Mouse (Mus musculus) kidney, embryonic 15.5 days (tissue): Measurements from ENCODE around the gene Nmnat2. TPM values are rescaled to one million over a fixed set of nuclear protein-coding genes. Genes with fewer than 3 reads are reported as not detected.

Experiments used
- ATAC-seq: fragments of 200-750 bp; cut with Nextera tagmentation; replicated peaks from 2 replicates; pipeline ENCODE4 v1.8.0; 2017; ENCODE audit warnings: moderate TSS enrichment; ENCODE audit not compliant: low FRiP score
- H3K27ac ChIP-seq: fragments of 300-500 bp; sonication (generic); 2 replicates; pipeline ENCODE4 v1.5.1; 2015; ENCODE audit warnings: mild to moderate bottlenecking, inconsistent platforms
- H3K27me3 ChIP-seq: fragments of 300-500 bp; sonication (generic); 2 replicates; pipeline ENCODE4 v1.6.1; 2015; ENCODE audit warnings: inconsistent platforms
- H3K36me3 ChIP-seq: fragments of 300-500 bp; sonication (generic); 2 replicates; pipeline ENCODE4 v1.6.1; 2015; ENCODE audit warnings: inconsistent platforms
- H3K4me1 ChIP-seq: fragments of 300-500 bp; sonication (generic); 2 replicates; pipeline ENCODE4 v1.6.1; 2015; ENCODE audit warnings: inconsistent platforms
- H3K4me2 ChIP-seq: fragments of 300-500 bp; sonication (generic); 2 replicates; pipeline ENCODE4 v1.6.1; 2015; ENCODE audit warnings: moderate library complexity, mild to moderate bottlenecking, inconsistent platforms
- H3K4me3 ChIP-seq: fragments of 300-500 bp; sonication (generic); replicated peaks from 2 replicates; pipeline ENCODE4 v1.5.1; 2015; ENCODE audit warnings: mild to moderate bottlenecking, inconsistent platforms
- H3K9ac ChIP-seq: fragments of 300-500 bp; sonication (generic); 2 replicates; pipeline ENCODE4 v1.6.1; 2015; ENCODE audit warnings: mild to moderate bottlenecking, inconsistent platforms
- H3K9me3 ChIP-seq: fragments of 300-500 bp; sonication (generic); replicated peaks from 2 replicates; pipeline ENCODE4 v1.6.1; 2016; ENCODE audit warnings: inconsistent platforms
- WGBS: fragments of 180-500 bp; shearing (Covaris S2); methylation state at CpG from one replicate; pipeline ENCODE4 v1.1.7; 2015; ENCODE audit warnings: mixed read lengths; 5-methylcytosine and 5-hydroxymethylcytosine counted together
- polyA plus RNA-seq: library from polyadenylated mRNA; unstranded; fragments of >200 nt; fragmentation: Nextera tagmentation; extraction: Ambion mirVana; gene quantifications from 2 replicates; pipeline ENCODE4 v1.2.1, GENCODE M21; 2015

Nmnat2 gene
- polyA plus RNA-seq, 1 experiment from 2014 or later, result 1.9 TPM

GRCm38 (mm10) chr1:152955564-152956211, 895 bp downstream of the Nmnat2 start:
- no peak for ATAC-seq
- H3K9me3 ChIP-seq, result no peaks in the 10 kb centered on the region
- peaks cover 17% of the 10 kb centered on the region for H3K4me1 ChIP-seq
- no peaks in the 10 kb centered on the region for H3K36me3 ChIP-seq
- no peak overlapping the region for H3K9ac ChIP-seq
- peak overlapping the region; percentile 41 for H3K4me3 ChIP-seq
- H3K4me2 ChIP-seq, result peak overlapping the region; percentile 66
- under 1% methylated on average over 40 of the region's 40 CpGs for WGBS
- no peak overlapping the region for H3K27ac ChIP-seq
- peaks cover 49% of the 10 kb centered on the region for H3K27me3 ChIP-seq

DNA sequence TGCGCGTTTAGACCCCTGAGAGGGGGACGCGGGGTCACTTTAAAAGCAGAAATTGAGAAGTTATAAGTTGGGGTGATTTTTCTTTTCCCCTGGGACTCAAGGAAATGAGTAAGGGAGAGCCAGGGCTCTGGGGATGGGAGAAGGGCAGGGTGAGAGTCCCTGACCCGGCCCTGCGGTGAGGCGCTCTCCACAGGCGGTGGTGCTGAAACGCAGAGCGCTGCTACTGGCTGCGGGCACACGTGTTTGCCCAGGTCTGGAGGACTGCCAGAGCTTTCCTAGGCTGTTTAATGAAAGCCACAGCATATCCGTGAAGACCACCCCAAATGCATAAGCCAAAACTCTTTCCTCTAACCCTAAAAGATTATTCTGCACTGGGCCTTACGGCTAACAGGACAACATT, 1.4 kb downstream of the Nmnat2 start:
- Histone ChIP-seq H3K9me3 (no peaks in the 10 kb centered on the region), H3K36me3 (no peaks in the 10 kb centered on the region), H3K27me3 (peaks cover 49% of the 10 kb centered on the region), H3K27ac (no peak overlapping the region), H3K4me3 (peak overlapping the region; percentile 41), H3K9ac (no peak overlapping the region), H3K4me2 (peak overlapping the region; percentile 66), H3K4me1 (peaks cover 17% of the 10 kb centered on the region)
- peak; percentile 67; the same call in 1 of the 2 replicates for ATAC-seq
- WGBS, result 5% methylated on average over 14 of the region's 14 CpGs

DNA sequence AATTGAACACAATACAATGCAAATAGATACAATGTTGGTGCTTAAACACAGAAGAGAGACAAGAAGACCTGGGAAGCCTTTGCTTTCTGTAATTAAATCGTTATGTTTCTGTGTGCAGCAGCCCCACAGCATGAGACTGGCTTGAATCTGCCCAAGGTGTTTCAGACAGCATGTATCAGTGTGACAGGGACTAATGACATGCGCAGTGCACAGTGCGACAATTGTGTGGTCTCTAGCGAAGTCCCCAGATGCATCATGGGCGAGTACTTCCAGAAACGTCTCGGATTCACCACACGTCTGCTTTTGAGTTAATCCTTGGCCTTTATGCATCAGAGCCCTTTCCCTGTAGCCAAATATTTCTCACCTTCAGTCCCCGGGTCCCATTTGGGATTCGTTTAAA, 9.6 kb downstream of the Nmnat2 start:
- WGBS, result 87% methylated on average over 10 of the region's 10 CpGs

DNA sequence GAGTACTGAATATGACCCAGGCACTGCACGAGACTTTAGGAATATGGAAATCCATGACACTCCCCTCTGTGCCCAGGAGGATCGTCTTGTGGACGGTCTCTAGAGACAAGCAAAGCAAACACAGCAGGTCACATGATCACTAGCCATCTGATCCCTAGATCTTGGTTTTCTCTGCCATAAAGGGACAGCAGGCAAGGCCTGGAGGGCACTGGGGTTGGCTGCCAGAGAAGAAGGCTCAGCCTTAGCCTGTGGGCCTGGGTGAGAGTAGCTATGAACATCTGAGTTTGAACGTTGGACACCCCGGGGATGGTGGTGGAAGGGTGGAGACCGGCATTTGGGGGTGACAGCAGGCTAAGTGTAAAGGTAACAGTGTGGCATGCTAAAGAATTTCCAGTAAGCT, 11.4 kb downstream of the Nmnat2 start:
- Histone ChIP-seq H3K36me3 (no peaks in the 10 kb centered on the region), H3K4me2 (no peak overlapping the region), H3K9me3 (0 out of 2 replicates have a peak, but pooled peaks cover 2% of the 10 kb centered on the region), H3K9ac (no peak overlapping the region), H3K27me3 (no peaks in the 10 kb centered on the region), H3K4me3 (no peak overlapping the region), H3K27ac (no peak overlapping the region), H3K4me1 (no peaks in the 10 kb centered on the region)
- 65% methylated on average over 6 of the region's 6 CpGs for WGBS
- no peak for ATAC-seq

More for the DNA sequence above, 9.6 kb downstream of the Nmnat2 start:
- no peaks in the 10 kb centered on the region for H3K27me3 ChIP-seq
- no peak for ATAC-seq
- no peak overlapping the region for H3K27ac ChIP-seq
- no peak overlapping the region for H3K4me2 ChIP-seq
- no peaks in the 10 kb centered on the region for H3K36me3 ChIP-seq
- H3K9me3 ChIP-seq, result no peaks in the 10 kb centered on the region
- H3K9ac ChIP-seq, result no peak overlapping the region
- H3K4me3 ChIP-seq, result no peak overlapping the region
- H3K4me1 ChIP-seq, result no peaks in the 10 kb centered on the region

- no peak overlapping the region for H3K4me3 ChIP-seq
- 0 out of 2 replicates have a peak, but pooled peaks cover 2% of the 10 kb centered on the region for H3K9me3 ChIP-seq
- H3K27me3 ChIP-seq, result no peaks in the 10 kb centered on the region
- no peaks in the 10 kb centered on the region for H3K36me3 ChIP-seq
- no peak for ATAC-seq
- H3K27ac ChIP-seq, result no peak overlapping the region
- H3K9ac ChIP-seq, result no peak overlapping the region
- 85% methylated on average over 2 of the region's 2 CpGs for WGBS
- no peaks in the 10 kb centered on the region for H3K4me1 ChIP-seq
- no peak overlapping the region for H3K4me2 ChIP-seq
Observed at GRCm38 (mm10) chr1:152966686-152967085, 11.9 kb downstream of the Nmnat2 start.

- no peak overlapping the region for H3K4me2 ChIP-seq
- H3K9me3 ChIP-seq, result 0 out of 2 replicates have a peak, but pooled peaks cover 2% of the 10 kb centered on the region
- WGBS, result 67% methylated on average over 4 of the region's 4 CpGs
- H3K4me1 ChIP-seq, result peaks cover 7% of the 10 kb centered on the region; the same call in 1 of the 2 replicates
- H3K9ac ChIP-seq, result no peak overlapping the region
- no peaks in the 10 kb centered on the region for H3K27me3 ChIP-seq
- H3K27ac ChIP-seq, result no peak overlapping the region
- ATAC-seq, result no peak
- no peaks in the 10 kb centered on the region for H3K36me3 ChIP-seq
- H3K4me3 ChIP-seq, result no peak overlapping the region
Observed at GRCm38 (mm10) chr1:152969081-152969480, 14.3 kb downstream of the Nmnat2 start.

GRCm38 (mm10) chr1:152972957-152973356, 18.2 kb downstream of the Nmnat2 start:
- H3K4me1 ChIP-seq, result peaks cover 7% of the 10 kb centered on the region; the same call in 1 of the 2 replicates
- 0 out of 2 replicates have a peak, but pooled peaks cover 2% of the 10 kb centered on the region for H3K9me3 ChIP-seq
- no peaks in the 10 kb centered on the region for H3K27me3 ChIP-seq
- no peak overlapping the region for H3K27ac ChIP-seq
- ATAC-seq, result no peak
- WGBS, result 22% methylated on average over 4 of the region's 4 CpGs
- H3K4me3 ChIP-seq, result no peak overlapping the region
- H3K9ac ChIP-seq, result no peak overlapping the region
- no peaks in the 10 kb centered on the region for H3K36me3 ChIP-seq
- H3K4me2 ChIP-seq, result no peak overlapping the region

DNA sequence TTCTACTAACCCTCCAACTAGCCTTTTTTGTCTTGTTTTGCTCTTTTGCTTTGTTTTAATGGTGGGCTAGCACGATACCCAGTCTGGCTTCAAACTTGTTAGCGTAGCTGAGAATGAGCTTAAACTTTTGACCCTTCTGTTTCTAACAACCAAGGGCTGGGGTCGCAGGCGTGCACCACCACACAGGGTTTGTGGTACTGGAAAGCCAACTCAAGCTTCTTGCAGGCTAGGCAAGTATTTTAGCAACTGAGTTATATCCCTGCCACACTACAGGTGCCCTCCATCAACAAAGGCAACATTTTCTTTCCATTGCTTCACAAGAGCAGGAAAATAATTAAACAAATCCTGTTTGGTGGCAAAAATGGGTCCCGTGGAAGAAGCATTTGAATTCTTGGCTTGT, 18.6 kb downstream of the Nmnat2 start:
- no peak overlapping the region for H3K4me2 ChIP-seq
- ATAC-seq, result no peak
- 38% methylated on average over 5 of the region's 5 CpGs for WGBS
- H3K9me3 ChIP-seq, result 0 out of 2 replicates have a peak, but pooled peaks cover 2% of the 10 kb centered on the region
- no peaks in the 10 kb centered on the region for H3K27me3 ChIP-seq
- H3K27ac ChIP-seq, result no peak overlapping the region
- H3K9ac ChIP-seq, result no peak overlapping the region
- peaks cover 7% of the 10 kb centered on the region; the same call in 1 of the 2 replicates for H3K4me1 ChIP-seq
- no peak overlapping the region for H3K4me3 ChIP-seq
- no peaks in the 10 kb centered on the region for H3K36me3 ChIP-seq

GRCm38 (mm10) chr1:152973861-152974260, 19.1 kb downstream of the Nmnat2 start:
- no peak for ATAC-seq
- Histone ChIP-seq H3K36me3 (no peaks in the 10 kb centered on the region), H3K4me1 (peaks cover 7% of the 10 kb centered on the region; the same call in 1 of the 2 replicates), H3K27me3 (no peaks in the 10 kb centered on the region), H3K27ac (no peak overlapping the region), H3K9me3 (0 out of 2 replicates have a peak, but pooled peaks cover 2% of the 10 kb centered on the region), H3K4me2 (no peak overlapping the region), H3K4me3 (no peak overlapping the region), H3K9ac (no peak overlapping the region)
- 34% methylated on average over 4 of the region's 4 CpGs for WGBS

- H3K4me1 ChIP-seq, result peaks cover 7% of the 10 kb centered on the region; the same call in 1 of the 2 replicates
- H3K27me3 ChIP-seq, result no peaks in the 10 kb centered on the region
- H3K36me3 ChIP-seq, result no peaks in the 10 kb centered on the region
- no peak overlapping the region for H3K4me3 ChIP-seq
- ATAC-seq, result no peak
- H3K4me2 ChIP-seq, result no peak overlapping the region
- H3K27ac ChIP-seq, result no peak overlapping the region
- H3K9me3 ChIP-seq, result 0 out of 2 replicates have a peak, but pooled peaks cover 2% of the 10 kb centered on the region
- WGBS, result 71% methylated on average over 3 of the region's 3 CpGs
- H3K9ac ChIP-seq, result no peak overlapping the region
Observed at GRCm38 (mm10) chr1:152975144-152975543, 20.4 kb downstream of the Nmnat2 start.

DNA sequence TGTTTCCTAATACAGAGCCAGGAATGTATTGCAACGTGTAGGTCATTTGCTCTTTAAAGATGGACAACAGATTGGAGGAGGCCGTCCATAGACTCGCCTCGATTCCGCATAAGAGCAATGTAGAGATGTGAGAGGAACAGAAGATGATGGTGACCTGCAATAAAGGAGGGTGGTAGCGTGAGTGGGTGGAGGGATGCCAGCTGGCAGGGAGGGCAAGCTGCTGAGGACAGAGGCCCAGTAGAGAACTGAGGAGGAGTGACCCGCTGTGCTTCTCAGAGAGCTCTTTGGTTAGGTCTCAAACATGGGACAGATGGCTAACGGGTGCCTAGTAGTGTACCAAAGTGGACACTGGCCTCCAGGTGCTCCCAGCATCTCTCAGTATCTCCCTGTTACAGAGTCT, 23.9 kb downstream of the Nmnat2 start:
- no peak for ATAC-seq
- WGBS, result 91% methylated on average over 8 of the region's 8 CpGs
- H3K9me3 ChIP-seq, result no peaks in the 10 kb centered on the region

GRCm38 (mm10) chr1:152983416-152983815, 28.6 kb downstream of the Nmnat2 start:
- H3K27ac ChIP-seq, result no peak overlapping the region
- ATAC-seq, result no peak
- H3K27me3 ChIP-seq, result no peaks in the 10 kb centered on the region
- no peak overlapping the region for H3K9ac ChIP-seq
- H3K4me3 ChIP-seq, result no peak overlapping the region
- WGBS, result 93% methylated on average over 14 of the region's 14 CpGs
- no peaks in the 10 kb centered on the region for H3K4me1 ChIP-seq
- H3K9me3 ChIP-seq, result no peaks in the 10 kb centered on the region
- H3K36me3 ChIP-seq, result no peaks in the 10 kb centered on the region
- H3K4me2 ChIP-seq, result no peak overlapping the region

More for the DNA sequence above, 23.9 kb downstream of the Nmnat2 start:
- Histone ChIP-seq H3K27ac (no peak overlapping the region), H3K36me3 (no peaks in the 10 kb centered on the region), H3K9ac (no peak overlapping the region), H3K4me3 (no peak overlapping the region), H3K4me2 (no peak overlapping the region), H3K4me1 (no peaks in the 10 kb centered on the region), H3K27me3 (no peaks in the 10 kb centered on the region)
